Mouse (Mus musculus) bone marrow, adult 2 months (tissue): ENCODE results near the gene Vps11.

Experiments
- CTCF ChIP-seq: fragments of 200-500 bp; IDR thresholded peaks from 2 replicates; pipeline ENCODE4 v1.5.1; 2011; ENCODE audit warnings: low read length, control low read depth; ENCODE audit not compliant: control insufficient read depth, insufficient read depth
- POLR2A ChIP-seq: fragments of 200-500 bp; IDR thresholded peaks from 2 replicates; pipeline ENCODE4 v1.6.1; 2011; ENCODE audit warnings: low read depth, mild to moderate bottlenecking, control low read depth, low read length, borderline replicate concordance; ENCODE audit not compliant: control insufficient read depth

DNA sequence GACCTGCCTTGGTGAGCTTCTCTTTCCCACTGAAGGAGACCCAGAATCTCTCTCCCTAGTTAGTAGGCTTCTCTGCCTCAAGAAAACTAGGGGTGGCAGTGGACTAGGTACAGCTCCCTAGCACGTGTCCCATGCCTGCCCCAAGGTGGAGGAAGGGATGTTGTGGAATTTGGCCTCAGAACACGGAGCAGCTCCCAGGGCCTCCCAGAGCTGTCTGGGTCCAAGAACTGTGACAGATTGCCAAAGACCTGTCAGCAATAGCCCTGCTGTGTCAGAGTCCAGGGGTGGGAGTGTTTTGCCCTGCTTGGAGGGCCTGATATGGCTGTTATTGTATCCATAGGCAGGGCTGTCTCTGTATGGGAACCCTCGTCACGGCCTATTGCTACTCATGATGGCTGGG is 39.6 kb upstream of the Vps11 start:
- TF ChIP-seq POLR2A (no peak), CTCF (no peak)
